Mouse (Mus musculus) limb, embryonic 12.5 days (tissue): ENCODE data around the gene Scn5a. TPM values are rescaled to one million over a fixed set of nuclear protein-coding genes. Genes with fewer than 3 reads are reported as not detected.

Experiments
- ATAC-seq: fragments of 200-750 bp; cut with Nextera tagmentation; 2 replicates; pipeline ENCODE4 v1.8.0; 2017; ENCODE audit warnings: low read depth, moderate TSS enrichment; ENCODE audit not compliant: insufficient number of reproducible peaks, insufficient read depth, low FRiP score, low TSS enrichment
- H3K27ac ChIP-seq: fragments of 300-500 bp; sonication (generic); 2 replicates; pipeline ENCODE4 v1.5.1; 2016; ENCODE audit warnings: mild to moderate bottlenecking, moderate library complexity
- H3K27me3 ChIP-seq: fragments of 300-500 bp; sonication (generic); 2 replicates; pipeline ENCODE4 v1.6.1; 2016; ENCODE audit warnings: mild to moderate bottlenecking, moderate library complexity
- H3K36me3 ChIP-seq: fragments of 300-500 bp; sonication (generic); 2 replicates; pipeline ENCODE4 v1.6.1; 2016; ENCODE audit warnings: mild to moderate bottlenecking, moderate library complexity
- H3K4me1 ChIP-seq: fragments of 300-500 bp; sonication (generic); replicated peaks from 2 replicates; pipeline ENCODE4 v1.6.1; 2016
- H3K4me2 ChIP-seq: fragments of 300-500 bp; sonication (generic); 2 replicates; pipeline ENCODE4 v1.6.1; 2016; ENCODE audit warnings: mild to moderate bottlenecking, moderate library complexity
- H3K4me3 ChIP-seq: fragments of 300-500 bp; sonication (generic); replicated peaks from 2 replicates; pipeline ENCODE4 v1.5.1; 2016; ENCODE audit warnings: mild to moderate bottlenecking
- H3K9ac ChIP-seq: fragments of 300-500 bp; sonication (generic); replicated peaks from 2 replicates; pipeline ENCODE4 v1.6.1; 2016; ENCODE audit warnings: mild to moderate bottlenecking, moderate library complexity
- H3K9me3 ChIP-seq: fragments of 300-500 bp; sonication (generic); 2 replicates; pipeline ENCODE4 v1.6.1; 2016; ENCODE audit warnings: mild to moderate bottlenecking, moderate library complexity
- WGBS: fragments of 180-500 bp; shearing (Covaris S2); methylation state at CpG from one replicate; pipeline ENCODE4 v1.1.7; 2016; 5-methylcytosine and 5-hydroxymethylcytosine counted together
- polyA plus RNA-seq: library from polyadenylated mRNA; unstranded; fragments of >200 nt; fragmentation: Nextera tagmentation; extraction: Ambion mirVana; gene quantifications from 2 replicates; pipeline ENCODE4 v1.2.1, GENCODE M21; 2016

The Scn5a gene
- polyA plus RNA-seq, 1 experiment from 2014 or later: 0.05 TPM

GRCm38 (mm10) chr9:119457122-119457521 is 121.7 kb downstream of the Scn5a start:
- Histone ChIP-seq H3K9ac (no peak overlapping the region), H3K36me3 (peaks cover 81% of the 10 kb centered on the region)
- WGBS: 88% methylated on average over 14 of the region's 14 CpGs

GRCm38 (mm10) chr9:119455967-119456366 is 122.8 kb downstream of the Scn5a start:
- no peak overlapping the region for H3K9ac ChIP-seq
- no peak overlapping the region for H3K4me3 ChIP-seq
- H3K4me1 ChIP-seq: no peaks in the 10 kb centered on the region
- no peak for ATAC-seq
- H3K27ac ChIP-seq: no peak overlapping the region
- H3K36me3 ChIP-seq: peaks cover 81% of the 10 kb centered on the region
- WGBS: 86% methylated on average over 14 of the region's 14 CpGs
- H3K9me3 ChIP-seq: no peaks in the 10 kb centered on the region
- H3K4me2 ChIP-seq: no peak overlapping the region
- no peaks in the 10 kb centered on the region for H3K27me3 ChIP-seq

More at GRCm38 (mm10) chr9:119457122-119457521, 121.7 kb downstream of the Scn5a start:
- ATAC-seq: no peak
- Histone ChIP-seq H3K27me3 (no peaks in the 10 kb centered on the region), H3K27ac (no peak overlapping the region), H3K4me1 (no peaks in the 10 kb centered on the region), H3K9me3 (no peaks in the 10 kb centered on the region), H3K4me2 (no peak overlapping the region), H3K4me3 (no peak overlapping the region)

GRCm38 (mm10) chr9:119445737-119446136 is 133.1 kb downstream of the Scn5a start:
- Histone ChIP-seq H3K4me2 (peak overlapping the region; percentile 91), H3K36me3 (peaks cover 45% of the 10 kb centered on the region), H3K4me1 (peaks cover 11% of the 10 kb centered on the region), H3K4me3 (peak overlapping the region; percentile 84), H3K27ac (no peak overlapping the region), H3K9me3 (no peaks in the 10 kb centered on the region), H3K9ac (peak overlapping the region; percentile 85), H3K27me3 (no peaks in the 10 kb centered on the region)
- WGBS: 45% methylated on average over 6 of the region's 6 CpGs
- ATAC-seq: no peak

GRCm38 (mm10) chr9:119444738-119445429 is 133.9 kb downstream of the Scn5a start, which contains the start of gene Exog:
Gene Exog (plus strand): TSS chr9:119444943.
- Histone ChIP-seq H3K36me3 (peaks cover 45% of the 10 kb centered on the region), H3K4me2 (peak within 1 kb of the TSS; percentile 91)
- under 1% methylated on average over 52 of the region's 52 CpGs for WGBS

GRCm38 (mm10) chr9:119438498-119439000 is 140.3 kb downstream of the Scn5a start:
- H3K4me2 ChIP-seq: no peak overlapping the region
- H3K4me1 ChIP-seq: no peaks in the 10 kb centered on the region
- H3K9ac ChIP-seq: no peak overlapping the region
- ATAC-seq: no peak
- H3K27ac ChIP-seq: no peak overlapping the region
- no peak overlapping the region for H3K4me3 ChIP-seq
- H3K27me3 ChIP-seq: no peaks in the 10 kb centered on the region
- H3K9me3 ChIP-seq: no peaks in the 10 kb centered on the region
- peaks cover 73% of the 10 kb centered on the region for H3K36me3 ChIP-seq
- 92% methylated on average over 9 of the region's 9 CpGs for WGBS

More at GRCm38 (mm10) chr9:119444738-119445429, 133.9 kb downstream of the Scn5a start, which contains the start of gene Exog:
- H3K9me3 ChIP-seq: no peaks in the 10 kb centered on the region
- peak within 1 kb of the TSS; percentile 92 for H3K27ac ChIP-seq
- H3K9ac ChIP-seq: peak within 1 kb of the TSS; percentile 85
- ATAC-seq: peak; percentile 89
- H3K27me3 ChIP-seq: no peaks in the 10 kb centered on the region
- peaks cover 11% of the 10 kb centered on the region for H3K4me1 ChIP-seq
- peak within 1 kb of the TSS; percentile 84 for H3K4me3 ChIP-seq

- H3K9ac ChIP-seq: no peak overlapping the region
- H3K36me3 ChIP-seq: peaks cover 78% of the 10 kb centered on the region
- WGBS: 90% methylated on average over 12 of the region's 12 CpGs
- no peak overlapping the region for H3K4me2 ChIP-seq
- no peaks in the 10 kb centered on the region for H3K9me3 ChIP-seq
- H3K27ac ChIP-seq: no peak overlapping the region
- no peaks in the 10 kb centered on the region for H3K27me3 ChIP-seq
- H3K4me1 ChIP-seq: no peaks in the 10 kb centered on the region
- no peak for ATAC-seq
- no peak overlapping the region for H3K4me3 ChIP-seq
Measured at GRCm38 (mm10) chr9:119438065-119438464, 140.8 kb downstream of the Scn5a start.

GRCm38 (mm10) chr9:119435855-119436254 is 143.0 kb downstream of the Scn5a start:
- no peak overlapping the region for H3K4me3 ChIP-seq
- H3K9ac ChIP-seq: no peak overlapping the region
- H3K4me1 ChIP-seq: no peaks in the 10 kb centered on the region
- no peak overlapping the region for H3K4me2 ChIP-seq
- 74% methylated on average over 2 of the region's 2 CpGs for WGBS
- peaks cover 96% of the 10 kb centered on the region for H3K36me3 ChIP-seq
- no peak overlapping the region for H3K27ac ChIP-seq
- H3K9me3 ChIP-seq: no peaks in the 10 kb centered on the region
- no peaks in the 10 kb centered on the region for H3K27me3 ChIP-seq
- no peak for ATAC-seq

Other genes with a start within 250 kb of the Scn5a start
- 81.3 and 81.6 TPM in 2 replicates for gene Acaa1a, start 239.3 kb downstream of the Scn5a start, polyA plus RNA-seq
- 9.2 and 9.9 TPM in 2 replicates for gene Myd88, start 237.6 kb downstream of the Scn5a start, polyA plus RNA-seq
- 7.6 and 8.3 TPM in 2 replicates for gene Xylb, start 221.6 kb downstream of the Scn5a start, polyA plus RNA-seq
- not detected in 2 replicates for gene Slc22a14, start 213.5 kb downstream of the Scn5a start, polyA plus RNA-seq
- gene Acvr2b, start 176.9 kb downstream of the Scn5a start, polyA plus RNA-seq: 48.9 and 50.5 TPM in 2 replicates
- 48.5 and 50.8 TPM in 2 replicates for gene Exog, start 134.1 kb downstream of the Scn5a start, polyA plus RNA-seq
- 0.24 TPM in 1 of 2 replicates, not detected in the other for gene Scn10a, start 140.3 kb upstream of the Scn5a start, polyA plus RNA-seq
- 0.22 and 0.28 TPM in 2 replicates for gene Scn11a, start 246.4 kb upstream of the Scn5a start, polyA plus RNA-seq